Mouse (Mus musculus): ENCODE results near the gene Olfr1417.

DNA sequence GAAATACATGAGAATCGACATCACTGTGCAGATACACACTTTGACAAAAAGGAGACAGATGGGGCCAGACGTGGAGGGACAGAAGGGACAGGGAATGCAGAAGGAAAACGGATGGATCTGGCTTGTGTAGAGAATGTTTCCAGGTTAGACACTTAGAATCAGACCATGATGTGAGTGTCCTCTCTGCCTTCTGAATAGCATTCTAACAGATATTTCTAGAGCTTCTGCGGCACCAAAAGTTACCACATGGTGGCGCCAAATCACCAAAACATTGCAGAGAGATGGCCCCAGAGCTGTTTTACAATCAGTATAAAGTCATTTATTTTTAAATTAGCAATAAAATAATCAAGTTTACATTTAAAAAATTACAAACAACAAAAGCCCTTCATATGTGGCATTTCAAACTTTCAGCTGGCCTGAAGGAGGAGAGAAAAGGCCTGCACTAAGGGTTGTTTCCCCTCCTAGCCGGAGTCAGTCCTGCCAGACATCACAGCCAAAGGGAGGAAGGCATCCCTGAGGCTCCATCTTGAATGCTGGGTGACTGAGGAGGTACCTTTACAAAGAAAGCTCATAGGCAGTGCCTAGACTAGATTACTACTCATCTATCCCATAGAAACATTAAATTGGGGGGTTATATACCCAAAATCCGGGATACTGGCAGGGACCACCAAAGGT, 61.7 kb downstream of the Olfr1417 start:
- TF ChIP-seq CTCF (IDR thresholded peaks at IDR 0.05; ENCODE audit: low read depth, low read length) = peak; percentile 41
- no peak for TF ChIP-seq GATA1 (IDR thresholded peaks at IDR 0.05; ENCODE audit: borderline replicate concordance, low read length)
- TF ChIP-seq TAL1 (conservative IDR thresholded peaks at IDR 0.05; ENCODE audit: low read depth, low read length) = no peak

Data from G1E (cell line).